Mouse (Mus musculus) stomach, postnatal 0 days (tissue): ENCODE measurements around the gene March2.
A peak's percentile ranks its signal among the peaks of the same experiment; 100 is the strongest.

Experiments
- CTCF ChIP-seq: IDR thresholded peaks from 2 replicates; pipeline ENCODE4 v1.5.1; 2016; ENCODE audit warnings: antibody characterized with exemption, low read depth, mild to moderate bottlenecking, moderate library complexity
- EP300 ChIP-seq: optimal IDR thresholded peaks from 2 replicates; pipeline ENCODE3; 2016; ENCODE audit warnings: antibody characterized with exemption

DNA sequence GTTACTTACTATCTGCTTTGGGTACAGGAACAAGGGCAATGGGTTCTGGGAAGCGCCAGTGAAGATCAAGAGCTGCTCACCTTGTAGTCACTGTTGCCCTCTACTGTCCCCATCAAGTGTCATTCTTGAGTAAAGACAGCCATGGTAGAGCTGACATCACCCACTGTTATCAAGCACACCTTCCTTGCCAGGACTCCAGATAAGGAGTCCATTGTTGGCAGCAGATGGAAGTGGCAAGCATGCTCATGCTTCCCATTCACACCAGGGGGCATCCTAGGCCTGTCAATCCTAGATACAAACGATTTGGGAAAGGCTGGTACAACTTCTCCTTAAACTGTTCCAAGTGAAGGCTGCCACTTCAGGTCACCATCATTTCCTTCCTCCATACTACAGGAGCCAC lies 27.5 kb upstream of the March2 start:
- TF ChIP-seq EP300 (no peak), CTCF (peak; percentile 86)
